Mouse (Mus musculus): ENCODE measurements around the gene Snx14. TPM values are rescaled to one million over a fixed set of nuclear protein-coding genes. Genes with fewer than 3 reads are reported as not detected.

Snx14 gene
- polyA plus RNA-seq, 1 experiment from 2014 or later = 41.9 TPM

DNA sequence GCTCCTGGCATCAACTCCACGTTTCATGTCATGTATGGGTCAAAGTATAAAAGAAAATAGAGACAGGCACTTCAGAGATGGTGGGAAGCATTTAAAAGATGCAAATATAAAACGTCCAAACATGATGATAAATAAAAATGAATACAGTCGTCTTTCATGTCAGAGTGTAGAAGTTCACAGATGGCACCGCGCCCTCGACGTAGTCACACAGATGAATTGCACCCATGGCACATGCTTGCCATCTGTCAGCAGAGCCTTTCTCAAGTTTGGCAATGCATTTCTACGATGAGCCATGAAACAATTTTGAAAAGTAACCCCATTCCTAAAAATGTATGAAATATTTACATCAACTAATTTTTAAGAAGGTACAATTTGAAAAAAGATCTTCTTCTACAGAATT is 43.9 kb downstream of the Snx14 start:
- ChIA-PET CTCF (interaction anchor here (0.9 to 2.3 kb wide), 2 partner anchors 10 to 15 kb away, joined by 3 to 7 read pairs; no protein-coding TSS in a partner anchor), POLR2A (no interaction called here)
- ATAC-seq (no peak), DNase-seq (ENCODE audit: low read depth, low spot score) (no peak)
- TF ChIP-seq CTCF (IDR thresholded peaks at IDR 0.05) = no peak
- no peaks in the 10 kb centered on the region for H3K27me3 ChIP-seq
- in situ Hi-C loops (cut with MboI; ENCODE audit: low pct_unique_long_range_greater_than_20kb) = no loop called here

DNA sequence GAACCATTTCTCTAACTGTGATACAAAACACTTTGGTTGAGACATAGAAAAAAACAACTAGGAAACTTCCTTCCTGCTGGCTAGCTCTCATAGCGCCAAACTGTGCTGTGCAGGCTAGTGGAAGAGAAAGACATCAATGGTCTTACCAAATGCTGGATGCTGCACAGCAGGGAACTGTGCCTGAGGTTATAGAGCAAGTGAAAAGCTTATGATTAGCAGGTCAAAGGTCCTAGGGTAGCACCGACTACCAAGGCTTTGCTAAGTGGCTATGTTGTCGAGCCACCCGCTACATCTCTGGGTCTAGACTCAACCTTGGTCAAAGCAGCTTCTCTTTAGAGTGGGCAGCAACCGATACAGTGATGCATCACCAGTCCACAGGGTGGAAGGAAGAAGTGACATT is 49.9 kb downstream of the Snx14 start:
- DNase-seq (ENCODE audit: low read depth, low spot score) (no peak), ATAC-seq (no peak)
- in situ Hi-C loops (cut with MboI; ENCODE audit: low pct_unique_long_range_greater_than_20kb) = no loop called here
- H3K27me3 ChIP-seq = no peaks in the 10 kb centered on the region
- TF ChIP-seq CTCF (IDR thresholded peaks at IDR 0.05) = no peak
- CTCF ChIA-PET = interaction anchor here (1.2 to 2.0 kb wide), 4 partner anchors 9 to 147 kb away, joined by 3 to 5 read pairs (median 4); no protein-coding TSS in a partner anchor
- POLR2A ChIA-PET = no interaction called here

DNA sequence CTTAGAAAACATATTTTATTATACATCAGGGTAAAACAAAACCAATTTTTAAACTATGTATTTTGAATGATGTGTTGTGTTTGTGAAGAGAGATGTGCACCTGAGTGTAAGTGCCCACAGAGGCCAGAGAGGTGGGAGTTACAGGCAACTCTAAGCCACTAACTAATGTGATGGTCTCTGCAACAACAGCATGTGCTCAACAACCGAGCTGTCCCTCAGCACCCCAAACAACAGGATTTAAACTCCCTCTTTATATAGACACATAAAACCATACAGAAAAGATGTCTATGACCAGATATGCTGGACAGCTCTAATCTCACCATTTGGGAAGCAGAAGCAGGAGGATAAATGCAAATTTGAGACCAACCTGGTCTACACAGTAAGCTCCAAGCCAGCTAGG is 58.2 kb downstream of the Snx14 start:
- ATAC-seq (no peak), DNase-seq (ENCODE audit: low read depth, low spot score) (no peak)
- ChIA-PET POLR2A (no interaction called here), CTCF (interaction anchor here (1.4 kb wide), 1 partner anchor 14 kb away, joined by 3 read pairs; no protein-coding TSS in a partner anchor)
- in situ Hi-C loops (cut with MboI; ENCODE audit: low pct_unique_long_range_greater_than_20kb) = no loop called here
- TF ChIP-seq CTCF (IDR thresholded peaks at IDR 0.05) = no peak
- no peaks in the 10 kb centered on the region for H3K27me3 ChIP-seq

DNA sequence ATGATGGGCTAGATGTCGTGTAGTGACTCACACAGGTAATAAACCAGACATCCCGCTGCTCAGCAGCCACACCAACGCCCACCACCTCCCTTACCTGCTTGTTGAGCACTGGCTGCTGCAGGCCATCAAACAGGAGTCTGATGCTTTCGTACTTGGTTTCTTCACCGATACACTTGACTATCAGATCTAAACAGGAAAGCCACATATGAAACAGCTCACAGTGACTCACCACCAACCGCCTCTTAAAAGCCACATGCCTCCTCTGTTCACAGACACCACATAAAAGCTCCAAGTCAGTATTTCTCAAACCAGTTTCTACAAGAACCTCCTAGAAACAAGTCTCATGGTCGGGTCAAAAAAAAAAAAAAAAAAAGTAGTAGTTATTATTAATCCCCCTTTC is 58.7 kb downstream of the Snx14 start:
- TF ChIP-seq CTCF (IDR thresholded peaks at IDR 0.05) = no peak
- ChIA-PET CTCF (interaction anchor here (1.4 kb wide), 1 partner anchor 14 kb away, joined by 3 read pairs; no protein-coding TSS in a partner anchor), POLR2A (no interaction called here)
- in situ Hi-C loops (cut with MboI; ENCODE audit: low pct_unique_long_range_greater_than_20kb) = no loop called here
- no peaks in the 10 kb centered on the region for H3K27me3 ChIP-seq
- no peak for ATAC-seq
- DNase-seq (ENCODE audit: low read depth, low spot score) = no peak

DNA sequence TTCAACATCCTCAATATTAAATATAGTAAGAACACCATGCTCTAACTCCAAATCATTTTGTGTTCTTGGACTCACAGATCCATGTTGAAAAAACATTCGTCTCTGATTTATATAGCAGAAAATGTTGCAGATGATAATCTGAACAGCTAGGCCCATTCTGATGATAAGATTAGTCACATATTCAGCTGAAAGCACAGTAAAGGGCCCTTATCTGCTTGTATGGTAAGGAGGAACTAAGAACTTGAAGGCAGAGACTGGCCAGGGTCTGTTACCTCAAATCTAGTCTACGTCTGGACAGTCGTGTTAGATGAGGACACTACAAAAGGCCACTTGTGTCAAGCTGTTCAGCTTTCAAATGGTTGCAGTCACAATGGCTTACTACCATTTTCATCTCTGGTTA is 59.7 kb downstream of the Snx14 start:
- no peak for ATAC-seq
- no peaks in the 10 kb centered on the region for H3K27me3 ChIP-seq
- DNase-seq (ENCODE audit: low read depth, low spot score) = no peak
- ChIA-PET CTCF (interaction anchor here (1.4 kb wide), 1 partner anchor 15 kb away, joined by 3 read pairs; no protein-coding TSS in a partner anchor), POLR2A (interaction anchor here (0.5 kb wide), 1 partner anchor 23 kb away, joined by 3 read pairs; no protein-coding TSS in a partner anchor)
- no peak for TF ChIP-seq CTCF (IDR thresholded peaks at IDR 0.05)
- in situ Hi-C loops (cut with MboI; ENCODE audit: low pct_unique_long_range_greater_than_20kb) = no loop called here

DNA sequence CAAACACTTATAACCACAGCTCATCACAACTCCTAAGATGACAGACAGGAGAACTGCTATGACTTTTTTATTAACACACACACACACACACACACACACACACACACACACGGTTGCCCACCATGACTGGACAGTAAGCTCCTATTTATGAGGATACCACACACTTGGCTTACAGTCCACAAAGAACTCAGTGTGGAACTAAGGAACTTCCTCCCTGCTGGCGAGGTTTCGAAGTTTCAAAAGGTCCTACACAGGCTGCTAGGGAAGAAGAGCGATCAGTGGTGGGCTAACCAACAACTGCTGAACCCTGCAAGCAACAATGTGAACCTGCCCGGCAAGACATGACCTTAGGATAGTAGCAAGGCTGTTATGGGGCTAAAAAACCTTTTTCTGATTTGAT is 61.3 kb downstream of the Snx14 start:
- ChIA-PET POLR2A (no interaction called here), CTCF (interaction anchor here (0.8 kb wide), 1 partner anchor 11 kb away, joined by 3 read pairs; no protein-coding TSS in a partner anchor)
- in situ Hi-C loops (cut with MboI; ENCODE audit: low pct_unique_long_range_greater_than_20kb) = no loop called here
- DNase-seq (ENCODE audit: low read depth, low spot score) = no peak
- no peak for ATAC-seq
- TF ChIP-seq CTCF (IDR thresholded peaks at IDR 0.05) = no peak
- H3K27me3 ChIP-seq = no peaks in the 10 kb centered on the region

DNA sequence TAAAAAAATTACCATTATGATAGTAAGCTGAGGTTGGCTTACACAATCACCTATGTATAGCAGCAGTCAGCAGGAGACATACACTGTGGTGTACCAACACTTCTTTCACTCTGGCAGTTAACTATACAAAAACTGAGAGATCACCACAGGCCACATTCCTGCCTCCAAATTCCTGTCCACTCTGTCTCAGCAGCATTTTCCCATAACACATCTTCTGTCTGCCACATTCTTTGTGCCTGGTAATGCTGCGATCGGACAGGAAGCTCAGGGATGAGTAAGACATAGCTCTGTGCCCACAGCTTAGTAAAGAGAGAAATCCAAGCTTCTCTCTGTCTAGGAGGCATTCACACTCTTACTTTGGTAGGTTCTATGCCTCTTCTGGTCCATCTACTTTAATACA is 65.8 kb downstream of the Snx14 start:
- in situ Hi-C loops (cut with MboI; ENCODE audit: low pct_unique_long_range_greater_than_20kb) = no loop called here
- H3K27me3 ChIP-seq = no peaks in the 10 kb centered on the region
- peak; percentile 47 for DNase-seq (ENCODE audit: low read depth, low spot score)
- peak; percentile 98 for ATAC-seq
- CTCF ChIA-PET = interaction anchor here (0.6 to 2.1 kb wide), 6 partner anchors 13 to 132 kb away, joined by 3 to 8 read pairs (median 4); no protein-coding TSS in a partner anchor
- POLR2A ChIA-PET = no interaction called here
- TF ChIP-seq CTCF (IDR thresholded peaks at IDR 0.05) = no peak

DNA sequence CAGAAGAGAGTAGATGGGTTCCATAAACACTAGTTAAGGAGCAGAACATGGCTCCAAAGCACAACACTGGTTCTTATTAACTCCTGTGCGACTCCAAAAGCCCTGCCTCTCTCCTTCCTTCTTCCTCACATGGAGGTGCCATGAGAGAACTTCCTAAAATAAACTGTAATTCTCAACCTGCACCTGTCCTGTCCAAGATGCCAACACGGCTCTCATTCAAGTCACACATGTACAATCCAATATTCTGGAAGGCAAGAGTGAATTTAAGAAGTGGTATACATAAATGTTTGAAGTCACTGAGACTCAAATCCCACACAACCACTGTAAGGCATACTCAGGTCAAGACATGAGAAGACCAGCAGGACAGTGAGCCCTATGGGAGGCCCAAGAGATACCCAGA is 67.6 kb downstream of the Snx14 start:
- CTCF ChIA-PET = no interaction called here
- no peaks in the 10 kb centered on the region for H3K27me3 ChIP-seq
- ATAC-seq (no peak), DNase-seq (ENCODE audit: low read depth, low spot score) (no peak)
- no peak for TF ChIP-seq CTCF (IDR thresholded peaks at IDR 0.05)
- POLR2A ChIA-PET = no interaction called here
- in situ Hi-C loops (cut with MboI; ENCODE audit: low pct_unique_long_range_greater_than_20kb) = no loop called here

DNA sequence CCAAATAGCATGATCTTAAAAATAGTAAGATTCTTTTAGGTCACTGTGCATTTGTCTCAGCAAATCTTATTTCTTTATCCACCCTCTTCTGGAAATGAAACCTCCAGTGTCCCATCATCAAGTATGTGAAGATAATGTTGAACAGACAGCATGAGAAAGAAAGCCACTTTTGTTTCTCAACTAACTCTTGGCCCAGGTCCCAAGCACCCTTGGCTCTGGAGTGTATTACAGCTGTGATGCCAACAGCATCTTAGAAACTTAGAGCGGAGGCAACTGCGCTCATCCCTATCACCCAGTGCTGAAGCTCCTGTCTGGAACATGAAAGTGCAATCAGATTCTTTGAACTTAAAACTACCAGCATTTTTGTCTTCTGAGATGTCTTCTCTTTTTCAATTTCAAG is 69.1 kb downstream of the Snx14 start:
- DNase-seq (ENCODE audit: low read depth, low spot score) (no peak), ATAC-seq (no peak)
- H3K27me3 ChIP-seq = no peaks in the 10 kb centered on the region
- TF ChIP-seq CTCF (IDR thresholded peaks at IDR 0.05) = no peak
- in situ Hi-C loops (cut with MboI; ENCODE audit: low pct_unique_long_range_greater_than_20kb) = no loop called here
- CTCF ChIA-PET = no interaction called here
- POLR2A ChIA-PET = no interaction called here

DNA sequence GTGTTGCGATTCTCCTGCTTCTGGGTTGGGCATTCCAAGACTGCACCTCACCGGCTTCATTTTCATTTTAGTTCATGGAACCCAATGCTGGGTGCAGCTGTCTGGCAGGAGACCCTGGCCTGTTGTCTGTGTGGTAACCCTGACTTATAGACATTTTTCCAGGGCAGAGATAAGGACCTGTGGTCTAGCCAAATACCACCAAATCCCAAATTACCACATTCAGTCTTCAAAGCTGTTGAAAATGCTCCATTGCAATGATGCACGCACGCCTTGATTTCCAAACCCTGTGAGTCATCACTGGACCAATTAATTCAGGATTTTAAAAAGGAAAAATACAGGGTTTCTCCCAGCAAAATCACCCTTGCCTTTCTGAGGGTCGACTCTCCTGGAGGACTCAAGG is 70.3 kb downstream of the Snx14 start:
- DNase-seq (ENCODE audit: low read depth, low spot score) (no peak), ATAC-seq (no peak)
- in situ Hi-C loops (cut with MboI; ENCODE audit: low pct_unique_long_range_greater_than_20kb) = no loop called here
- POLR2A ChIA-PET = no interaction called here
- CTCF ChIA-PET = no interaction called here
- TF ChIP-seq CTCF (IDR thresholded peaks at IDR 0.05) = no peak
- no peaks in the 10 kb centered on the region for H3K27me3 ChIP-seq

DNA sequence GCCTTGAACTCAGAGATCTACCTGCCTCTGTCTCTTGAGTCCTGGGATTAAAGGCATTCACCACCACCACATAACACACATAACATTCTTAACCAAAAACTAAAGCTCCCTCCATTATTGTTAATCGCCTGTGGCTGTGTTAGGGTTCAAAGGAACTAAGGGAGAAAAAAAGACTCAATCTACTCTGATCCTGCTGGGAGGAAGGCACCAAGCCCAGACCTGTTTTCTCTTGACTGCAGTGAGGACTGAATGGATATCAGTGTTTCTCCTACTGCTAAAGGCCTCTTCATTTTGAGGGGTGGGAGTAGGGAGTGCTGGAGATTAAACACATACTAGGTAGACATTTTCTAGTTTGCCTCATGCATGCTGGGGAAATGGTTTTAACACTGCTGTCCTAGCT is 71.0 kb downstream of the Snx14 start:
- ChIA-PET POLR2A (no interaction called here), CTCF (no interaction called here)
- no peak for TF ChIP-seq CTCF (IDR thresholded peaks at IDR 0.05)
- H3K27me3 ChIP-seq = no peaks in the 10 kb centered on the region
- ATAC-seq (no peak), DNase-seq (ENCODE audit: low read depth, low spot score) (no peak)
- in situ Hi-C loops (cut with MboI; ENCODE audit: low pct_unique_long_range_greater_than_20kb) = no loop called here

DNA sequence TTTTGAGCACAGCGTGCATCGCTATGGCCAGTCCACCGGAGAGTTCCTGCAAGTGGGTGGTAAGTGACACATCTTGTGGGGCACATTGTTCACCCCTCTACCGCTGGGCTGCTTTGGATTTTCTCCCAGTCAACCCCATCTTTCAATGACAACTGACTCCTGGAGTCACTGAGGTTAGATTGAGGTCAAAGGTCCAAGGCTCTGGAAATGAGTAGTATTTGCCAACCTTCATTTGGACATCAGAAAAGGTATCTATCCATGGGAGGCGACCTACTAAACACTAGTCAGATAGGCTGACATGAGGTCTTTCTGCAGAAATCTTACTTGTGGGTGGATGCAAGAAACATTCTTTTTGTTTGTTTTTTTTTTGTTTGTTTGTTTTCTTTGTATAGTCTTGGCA is 71.4 kb downstream of the Snx14 start:
- ATAC-seq (no peak), DNase-seq (ENCODE audit: low read depth, low spot score) (no peak)
- in situ Hi-C loops (cut with MboI; ENCODE audit: low pct_unique_long_range_greater_than_20kb) = no loop called here
- no peaks in the 10 kb centered on the region for H3K27me3 ChIP-seq
- CTCF ChIA-PET = no interaction called here
- POLR2A ChIA-PET = no interaction called here
- no peak for TF ChIP-seq CTCF (IDR thresholded peaks at IDR 0.05)

Data from Patski (cell line).